Mouse (Mus musculus): Measurements from ENCODE around the gene Krtap4-13. TPM values are rescaled to one million over a fixed set of nuclear protein-coding genes. Genes with fewer than 3 reads are reported as not detected.

Krtap4-13 gene
- not detected for polyA plus RNA-seq (2014; fragmentation: Illumina TruSeq; extraction: RNeasy Lipid Tissue Mini Kit (QIAGEN cat#74804); ENCODE audit: insufficient read depth, low read depth, low replicate concordance)

GRCm38 (mm10) chr11:99809792-99810191, at the start of gene Krtap4-13:
Gene Krtap4-13, minus strand, starts transcription at chr11:99809892.

GRCm38 (mm10) chr11:99857617-99858016, 47.9 kb upstream of the Krtap4-13 start, which contains the start of gene Gm11568:
Gene Gm11568, plus strand, starts transcription at chr11:99857917.

GRCm38 (mm10) chr11:99851508-99851907, 41.8 kb upstream of the Krtap4-13 start, which contains the start of gene Krtap4-16:
Gene Krtap4-16, minus strand, starts transcription at chr11:99851608.

GRCm38 (mm10) chr11:99837966-99838365, 28.3 kb upstream of the Krtap4-13 start, which contains the start of gene 2300003K06Rik:
Gene 2300003K06Rik, minus strand, starts transcription at chr11:99838066.

GRCm38 (mm10) chr11:99815566-99815965, 5.9 kb upstream of the Krtap4-13 start, which contains the start of gene Gm11564:
Gene Gm11564, minus strand, starts transcription at chr11:99815666.

GRCm38 (mm10) chr11:99804346-99804745, 5.3 kb downstream of the Krtap4-13 start, which contains the start of gene Gm11554:
Gene Gm11554, minus strand, starts transcription at chr11:99804446.

GRCm38 (mm10) chr11:99798832-99799231, 10.9 kb downstream of the Krtap4-13 start, which contains the start of gene Gm11569:
Gene Gm11569, minus strand, starts transcription at chr11:99798932.

GRCm38 (mm10) chr11:99793367-99793766, 16.3 kb downstream of the Krtap4-13 start, which contains the start of gene Gm11596:
Gene Gm11596, minus strand, starts transcription at chr11:99793467.

GRCm38 (mm10) chr11:99784900-99785299, 24.8 kb downstream of the Krtap4-13 start, which contains the start of gene Krtap4-9:
Gene Krtap4-9, plus strand, starts transcription at chr11:99785200.

GRCm38 (mm10) chr11:99780604-99781003, 29.1 kb downstream of the Krtap4-13 start, which contains the start of gene Krtap4-8:
Gene Krtap4-8, minus strand, starts transcription at chr11:99780704.

GRCm38 (mm10) chr11:99772813-99773212, 36.9 kb downstream of the Krtap4-13 start, which contains the start of gene Gm11595:
Gene Gm11595, minus strand, starts transcription at chr11:99772913.

Other genes starting within 250 kb of the Krtap4-13 start
- gene Krtap3-1, start 243.3 kb downstream of the Krtap4-13 start, polyA plus RNA-seq (2014; fragmentation: Illumina TruSeq; extraction: RNeasy Lipid Tissue Mini Kit (QIAGEN cat#74804); ENCODE audit: insufficient read depth, low read depth, low replicate concordance) = not detected
- gene Krtap1-5, start 228.9 kb downstream of the Krtap4-13 start, polyA plus RNA-seq (2014; fragmentation: Illumina TruSeq; extraction: RNeasy Lipid Tissue Mini Kit (QIAGEN cat#74804); ENCODE audit: insufficient read depth, low read depth, low replicate concordance) = not detected
- gene Krtap1-4, start 226.2 kb downstream of the Krtap4-13 start, polyA plus RNA-seq (2014; fragmentation: Illumina TruSeq; extraction: RNeasy Lipid Tissue Mini Kit (QIAGEN cat#74804); ENCODE audit: insufficient read depth, low read depth, low replicate concordance) = not detected
- gene Krtap1-3, start 218.6 kb downstream of the Krtap4-13 start, polyA plus RNA-seq (2014; fragmentation: Illumina TruSeq; extraction: RNeasy Lipid Tissue Mini Kit (QIAGEN cat#74804); ENCODE audit: insufficient read depth, low read depth, low replicate concordance) = not detected
- gene Krtap9-3, start 211.8 kb downstream of the Krtap4-13 start, polyA plus RNA-seq (2014; fragmentation: Illumina TruSeq; extraction: RNeasy Lipid Tissue Mini Kit (QIAGEN cat#74804); ENCODE audit: insufficient read depth, low read depth, low replicate concordance) = not detected
- gene Gm11938, start 206.6 kb downstream of the Krtap4-13 start, polyA plus RNA-seq (2014; fragmentation: Illumina TruSeq; extraction: RNeasy Lipid Tissue Mini Kit (QIAGEN cat#74804); ENCODE audit: insufficient read depth, low read depth, low replicate concordance) = not detected
- not detected for gene Gm11937, start 199.7 kb downstream of the Krtap4-13 start, polyA plus RNA-seq (2014; fragmentation: Illumina TruSeq; extraction: RNeasy Lipid Tissue Mini Kit (QIAGEN cat#74804); ENCODE audit: insufficient read depth, low read depth, low replicate concordance)
- gene Krtap2-4, start 195.0 kb downstream of the Krtap4-13 start, polyA plus RNA-seq (2014; fragmentation: Illumina TruSeq; extraction: RNeasy Lipid Tissue Mini Kit (QIAGEN cat#74804); ENCODE audit: insufficient read depth, low read depth, low replicate concordance) = not detected
- not detected for gene Gm11562, start 189.5 kb downstream of the Krtap4-13 start, polyA plus RNA-seq (2014; fragmentation: Illumina TruSeq; extraction: RNeasy Lipid Tissue Mini Kit (QIAGEN cat#74804); ENCODE audit: insufficient read depth, low read depth, low replicate concordance)
- gene Krtap4-1, start 181.7 kb downstream of the Krtap4-13 start, polyA plus RNA-seq (2014; fragmentation: Illumina TruSeq; extraction: RNeasy Lipid Tissue Mini Kit (QIAGEN cat#74804); ENCODE audit: insufficient read depth, low read depth, low replicate concordance) = not detected
- not detected for gene Krtap4-2, start 174.8 kb downstream of the Krtap4-13 start, polyA plus RNA-seq (2014; fragmentation: Illumina TruSeq; extraction: RNeasy Lipid Tissue Mini Kit (QIAGEN cat#74804); ENCODE audit: insufficient read depth, low read depth, low replicate concordance)
- not detected for gene Krtap4-7, start 165.8 kb downstream of the Krtap4-13 start, polyA plus RNA-seq (2014; fragmentation: Illumina TruSeq; extraction: RNeasy Lipid Tissue Mini Kit (QIAGEN cat#74804); ENCODE audit: insufficient read depth, low read depth, low replicate concordance)
- not detected for gene Gm11555, start 159.7 kb downstream of the Krtap4-13 start, polyA plus RNA-seq (2014; fragmentation: Illumina TruSeq; extraction: RNeasy Lipid Tissue Mini Kit (QIAGEN cat#74804); ENCODE audit: insufficient read depth, low read depth, low replicate concordance)
- gene Gm11563, start 150.9 kb downstream of the Krtap4-13 start, polyA plus RNA-seq (2014; fragmentation: Illumina TruSeq; extraction: RNeasy Lipid Tissue Mini Kit (QIAGEN cat#74804); ENCODE audit: insufficient read depth, low read depth, low replicate concordance) = not detected
- not detected for gene Krtap4-6, start 143.9 kb downstream of the Krtap4-13 start, polyA plus RNA-seq (2014; fragmentation: Illumina TruSeq; extraction: RNeasy Lipid Tissue Mini Kit (QIAGEN cat#74804); ENCODE audit: insufficient read depth, low read depth, low replicate concordance)
- gene Gm14190, start 119.2 kb downstream of the Krtap4-13 start, polyA plus RNA-seq (2014; fragmentation: Illumina TruSeq; extraction: RNeasy Lipid Tissue Mini Kit (QIAGEN cat#74804); ENCODE audit: insufficient read depth, low read depth, low replicate concordance) = not detected
- not detected for gene Gm14180, start 75.6 kb downstream of the Krtap4-13 start, polyA plus RNA-seq (2014; fragmentation: Illumina TruSeq; extraction: RNeasy Lipid Tissue Mini Kit (QIAGEN cat#74804); ENCODE audit: insufficient read depth, low read depth, low replicate concordance)
- gene Gm11595, start 37.0 kb downstream of the Krtap4-13 start, polyA plus RNA-seq (2014; fragmentation: Illumina TruSeq; extraction: RNeasy Lipid Tissue Mini Kit (QIAGEN cat#74804); ENCODE audit: insufficient read depth, low read depth, low replicate concordance) = not detected
- gene Krtap4-8, start 29.2 kb downstream of the Krtap4-13 start, polyA plus RNA-seq (2014; fragmentation: Illumina TruSeq; extraction: RNeasy Lipid Tissue Mini Kit (QIAGEN cat#74804); ENCODE audit: insufficient read depth, low read depth, low replicate concordance) = not detected
- gene Krtap4-9, start 24.7 kb downstream of the Krtap4-13 start, polyA plus RNA-seq (2014; fragmentation: Illumina TruSeq; extraction: RNeasy Lipid Tissue Mini Kit (QIAGEN cat#74804); ENCODE audit: insufficient read depth, low read depth, low replicate concordance) = not detected
- not detected for gene Gm11596, start 16.4 kb downstream of the Krtap4-13 start, polyA plus RNA-seq (2014; fragmentation: Illumina TruSeq; extraction: RNeasy Lipid Tissue Mini Kit (QIAGEN cat#74804); ENCODE audit: insufficient read depth, low read depth, low replicate concordance)
- not detected for gene Gm11569, start 11.0 kb downstream of the Krtap4-13 start, polyA plus RNA-seq (2014; fragmentation: Illumina TruSeq; extraction: RNeasy Lipid Tissue Mini Kit (QIAGEN cat#74804); ENCODE audit: insufficient read depth, low read depth, low replicate concordance)
- gene Gm11554, start 5.4 kb downstream of the Krtap4-13 start, polyA plus RNA-seq (2014; fragmentation: Illumina TruSeq; extraction: RNeasy Lipid Tissue Mini Kit (QIAGEN cat#74804); ENCODE audit: insufficient read depth, low read depth, low replicate concordance) = not detected
- gene Gm11564, start 5.8 kb upstream of the Krtap4-13 start, polyA plus RNA-seq (2014; fragmentation: Illumina TruSeq; extraction: RNeasy Lipid Tissue Mini Kit (QIAGEN cat#74804); ENCODE audit: insufficient read depth, low read depth, low replicate concordance) = not detected
- gene 2300003K06Rik, start 28.2 kb upstream of the Krtap4-13 start, polyA plus RNA-seq (2014; fragmentation: Illumina TruSeq; extraction: RNeasy Lipid Tissue Mini Kit (QIAGEN cat#74804); ENCODE audit: insufficient read depth, low read depth, low replicate concordance) = not detected
- not detected for gene Krtap4-16, start 41.7 kb upstream of the Krtap4-13 start, polyA plus RNA-seq (2014; fragmentation: Illumina TruSeq; extraction: RNeasy Lipid Tissue Mini Kit (QIAGEN cat#74804); ENCODE audit: insufficient read depth, low read depth, low replicate concordance)
- gene Gm11568, start 48.0 kb upstream of the Krtap4-13 start, polyA plus RNA-seq (2014; fragmentation: Illumina TruSeq; extraction: RNeasy Lipid Tissue Mini Kit (QIAGEN cat#74804); ENCODE audit: insufficient read depth, low read depth, low replicate concordance) = not detected
- not detected for gene Gm11559, start 54.6 kb upstream of the Krtap4-13 start, polyA plus RNA-seq (2014; fragmentation: Illumina TruSeq; extraction: RNeasy Lipid Tissue Mini Kit (QIAGEN cat#74804); ENCODE audit: insufficient read depth, low read depth, low replicate concordance)
- gene Krtap9-1, start 63.5 kb upstream of the Krtap4-13 start, polyA plus RNA-seq (2014; fragmentation: Illumina TruSeq; extraction: RNeasy Lipid Tissue Mini Kit (QIAGEN cat#74804); ENCODE audit: insufficient read depth, low read depth, low replicate concordance) = not detected
- not detected for gene Gm11567, start 69.3 kb upstream of the Krtap4-13 start, polyA plus RNA-seq (2014; fragmentation: Illumina TruSeq; extraction: RNeasy Lipid Tissue Mini Kit (QIAGEN cat#74804); ENCODE audit: insufficient read depth, low read depth, low replicate concordance)
- not detected for gene Krtap31-1, start 98.0 kb upstream of the Krtap4-13 start, polyA plus RNA-seq (2014; fragmentation: Illumina TruSeq; extraction: RNeasy Lipid Tissue Mini Kit (QIAGEN cat#74804); ENCODE audit: insufficient read depth, low read depth, low replicate concordance)
- not detected for gene Gm11565, start 104.9 kb upstream of the Krtap4-13 start, polyA plus RNA-seq (2014; fragmentation: Illumina TruSeq; extraction: RNeasy Lipid Tissue Mini Kit (QIAGEN cat#74804); ENCODE audit: insufficient read depth, low read depth, low replicate concordance)
- not detected for gene Krtap31-2, start 126.4 kb upstream of the Krtap4-13 start, polyA plus RNA-seq (2014; fragmentation: Illumina TruSeq; extraction: RNeasy Lipid Tissue Mini Kit (QIAGEN cat#74804); ENCODE audit: insufficient read depth, low read depth, low replicate concordance)
- not detected for gene Krtap9-5, start 138.6 kb upstream of the Krtap4-13 start, polyA plus RNA-seq (2014; fragmentation: Illumina TruSeq; extraction: RNeasy Lipid Tissue Mini Kit (QIAGEN cat#74804); ENCODE audit: insufficient read depth, low read depth, low replicate concordance)
- not detected for gene Krtap29-1, start 169.2 kb upstream of the Krtap4-13 start, polyA plus RNA-seq (2014; fragmentation: Illumina TruSeq; extraction: RNeasy Lipid Tissue Mini Kit (QIAGEN cat#74804); ENCODE audit: insufficient read depth, low read depth, low replicate concordance)
- gene Krtap16-1, start 176.7 kb upstream of the Krtap4-13 start, polyA plus RNA-seq (2014; fragmentation: Illumina TruSeq; extraction: RNeasy Lipid Tissue Mini Kit (QIAGEN cat#74804); ENCODE audit: insufficient read depth, low read depth, low replicate concordance) = not detected
- 4.2 TPM for gene Krtap17-1, start 184.1 kb upstream of the Krtap4-13 start, polyA plus RNA-seq (2014; fragmentation: Illumina TruSeq; extraction: RNeasy Lipid Tissue Mini Kit (QIAGEN cat#74804); ENCODE audit: insufficient read depth, low read depth, low replicate concordance)
- not detected for gene Krt33a, start 206.3 kb upstream of the Krtap4-13 start, polyA plus RNA-seq (2014; fragmentation: Illumina TruSeq; extraction: RNeasy Lipid Tissue Mini Kit (QIAGEN cat#74804); ENCODE audit: insufficient read depth, low read depth, low replicate concordance)
- not detected for gene Krt33b, start 220.0 kb upstream of the Krtap4-13 start, polyA plus RNA-seq (2014; fragmentation: Illumina TruSeq; extraction: RNeasy Lipid Tissue Mini Kit (QIAGEN cat#74804); ENCODE audit: insufficient read depth, low read depth, low replicate concordance)
- 0.14 TPM for gene Krt34, start 231.7 kb upstream of the Krtap4-13 start, polyA plus RNA-seq (2014; fragmentation: Illumina TruSeq; extraction: RNeasy Lipid Tissue Mini Kit (QIAGEN cat#74804); ENCODE audit: insufficient read depth, low read depth, low replicate concordance)
- not detected for gene Krt31, start 240.7 kb upstream of the Krtap4-13 start, polyA plus RNA-seq (2014; fragmentation: Illumina TruSeq; extraction: RNeasy Lipid Tissue Mini Kit (QIAGEN cat#74804); ENCODE audit: insufficient read depth, low read depth, low replicate concordance)

All from lung, adult 10 weeks (tissue).